Mouse (Mus musculus) intestine, postnatal 0 days (tissue): ENCODE data around the gene Iscu. TPM values are rescaled to one million over a fixed set of nuclear protein-coding genes. Genes with fewer than 3 reads are reported as not detected.
A peak's percentile ranks its signal among the peaks of the same experiment; 100 is the strongest.
"Not testable (repeated sequence)": the region's sequence is repeated elsewhere in the genome, so short reads cannot be mapped to it uniquely, and the experiment has no call there.

Experiments
- ATAC-seq: fragments of 200-750 bp; cut with Nextera tagmentation; 2 replicates; pipeline ENCODE4 v1.8.0; 2017; ENCODE audit warnings: mild to moderate bottlenecking, moderate TSS enrichment, moderate library complexity
- H3K27ac ChIP-seq: fragments of 300-500 bp; sonication (generic); 2 replicates; pipeline ENCODE4 v1.5.1; 2014; ENCODE audit warnings: mild to moderate bottlenecking, low read depth, low read length, moderate library complexity
- H3K27me3 ChIP-seq: fragments of 300-500 bp; sonication (generic); replicated peaks from 2 replicates; pipeline ENCODE4 v1.6.1; 2014; ENCODE audit warnings: low read length, mixed read lengths; ENCODE audit not compliant: control insufficient read depth, insufficient read depth
- H3K36me3 ChIP-seq: fragments of 300-500 bp; sonication (generic); 2 replicates; pipeline ENCODE4 v1.6.1; 2014; ENCODE audit warnings: mild to moderate bottlenecking, moderate library complexity; ENCODE audit not compliant: control insufficient read depth, insufficient read depth
- H3K4me1 ChIP-seq: fragments of 300-500 bp; sonication (generic); replicated peaks from 2 replicates; pipeline ENCODE4 v1.6.1; 2014; ENCODE audit warnings: antibody characterized with exemption, low read length, mixed read lengths; ENCODE audit not compliant: control insufficient read depth, insufficient read depth
- H3K4me2 ChIP-seq: fragments of 300-500 bp; sonication (generic); replicated peaks from 2 replicates; pipeline ENCODE4 v1.6.1; 2014; ENCODE audit warnings: low read depth, mild to moderate bottlenecking, moderate library complexity
- H3K4me3 ChIP-seq: fragments of 300-500 bp; sonication (generic); 2 replicates; pipeline ENCODE4 v1.5.1; 2014; ENCODE audit warnings: low read depth, low read length
- H3K9ac ChIP-seq: fragments of 300-500 bp; sonication (generic); 2 replicates; pipeline ENCODE4 v1.6.1; 2014; ENCODE audit warnings: mild to moderate bottlenecking, low read depth, low read length
- H3K9me3 ChIP-seq: fragments of 300-500 bp; sonication (generic); 2 replicates; pipeline ENCODE4 v1.6.1; 2016; ENCODE audit warnings: mixed run types; ENCODE audit not compliant: control insufficient read depth
- CTCF ChIP-seq: sonication (generic); IDR thresholded peaks from 2 replicates; pipeline ENCODE4 v1.5.1; 2016; ENCODE audit warnings: low read depth, mild to moderate bottlenecking, control low read depth, antibody characterized with exemption, moderate library complexity
- WGBS: fragments of 180-500 bp; shearing (Covaris S2); extraction: QIAGEN DNeasy Blood & Tissue Kit; methylation state at CpG from one replicate; pipeline ENCODE4 v1.1.7; 2014; 5-methylcytosine and 5-hydroxymethylcytosine counted together
- polyA plus RNA-seq: library from polyadenylated mRNA; unstranded; fragments of >200 nt; fragmentation: Nextera tagmentation; extraction: Ambion mirVana; gene quantifications from 2 replicates; pipeline ENCODE4 v1.2.1, GENCODE M21; 2015

Gene Iscu
- polyA plus RNA-seq, 1 experiment from 2014 or later, result 145 TPM

DNA sequence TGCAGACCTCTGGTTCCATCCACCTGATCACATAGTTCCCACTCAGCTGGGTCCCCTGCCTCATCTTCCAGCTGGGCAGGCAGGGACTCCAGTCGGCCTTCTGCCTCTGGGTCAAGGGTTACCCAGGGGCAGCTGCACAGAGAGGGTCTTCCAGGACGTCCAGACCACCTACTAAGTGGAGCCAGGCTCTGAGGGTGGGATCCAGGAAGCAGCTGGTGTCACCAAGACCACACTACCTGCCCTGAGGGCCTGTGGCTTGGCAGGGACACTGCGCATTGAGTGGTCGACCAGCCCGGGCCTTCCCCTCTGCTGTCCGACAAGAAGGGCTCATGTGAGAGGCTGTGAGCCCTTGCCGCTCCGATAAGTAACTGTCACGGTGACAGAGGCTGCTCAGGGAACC is 35.2 kb downstream of the Iscu start:
- ATAC-seq, result no peak
- Histone ChIP-seq H3K27ac (no peak overlapping the region), H3K4me2 (no peak overlapping the region), H3K4me1 (no peaks in the 10 kb centered on the region), H3K4me3 (no peak overlapping the region), H3K36me3 (no peaks in the 10 kb centered on the region), H3K9ac (no peak overlapping the region), H3K27me3 (no peaks in the 10 kb centered on the region), H3K9me3 (no peaks in the 10 kb centered on the region)
- 61% methylated on average over 9 of the region's 9 CpGs for WGBS
- TF ChIP-seq CTCF, result no peak

GRCm38 (mm10) chr5:113808177-113808576 is 35.6 kb downstream of the Iscu start:
- no peaks in the 10 kb centered on the region for H3K4me1 ChIP-seq
- ATAC-seq, result no peak
- TF ChIP-seq CTCF, result no peak
- H3K27me3 ChIP-seq, result no peaks in the 10 kb centered on the region
- no peak overlapping the region for H3K27ac ChIP-seq
- no peaks in the 10 kb centered on the region for H3K36me3 ChIP-seq
- H3K4me2 ChIP-seq, result no peak overlapping the region
- H3K4me3 ChIP-seq, result no peak overlapping the region
- WGBS, result 64% methylated on average over 2 of the region's 2 CpGs
- H3K9ac ChIP-seq, result no peak overlapping the region
- no peaks in the 10 kb centered on the region for H3K9me3 ChIP-seq

DNA sequence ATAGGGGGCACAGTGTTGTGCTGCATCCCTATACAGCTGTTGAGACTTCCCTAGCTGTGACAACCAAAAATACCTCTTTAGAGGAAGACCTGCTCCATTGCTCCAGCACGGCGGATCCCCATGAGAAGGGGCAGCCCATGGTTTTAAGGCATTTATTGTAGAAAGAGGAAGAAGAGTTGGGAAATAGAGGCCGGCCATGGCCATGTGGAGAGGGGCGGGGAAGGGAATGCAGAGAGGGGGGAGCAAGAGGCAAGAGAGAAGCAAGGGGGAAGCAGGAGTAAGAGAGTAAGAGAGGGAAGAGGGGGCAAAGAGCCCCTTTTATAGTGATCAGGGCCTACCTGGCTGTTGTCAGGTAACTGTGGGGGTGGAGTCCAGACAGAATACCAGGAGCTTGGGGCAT is 37.6 kb downstream of the Iscu start:
- H3K4me2 ChIP-seq, result no peak overlapping the region
- H3K4me3 ChIP-seq, result no peak overlapping the region
- H3K36me3 ChIP-seq, result no peaks in the 10 kb centered on the region
- ATAC-seq, result no peak
- no peak for TF ChIP-seq CTCF
- no peaks in the 10 kb centered on the region for H3K4me1 ChIP-seq
- H3K9me3 ChIP-seq, result no peaks in the 10 kb centered on the region
- H3K27ac ChIP-seq, result no peak overlapping the region
- WGBS, result 85% methylated on average over 4 of the region's 4 CpGs
- H3K27me3 ChIP-seq, result no peaks in the 10 kb centered on the region
- no peak overlapping the region for H3K9ac ChIP-seq

- not testable (repeated sequence) for H3K27ac ChIP-seq, H3K4me2 ChIP-seq, H3K4me1 ChIP-seq, H3K4me3 ChIP-seq, H3K27me3 ChIP-seq, ATAC-seq, H3K9ac ChIP-seq, H3K9me3 ChIP-seq, H3K36me3 ChIP-seq
- 18% methylated on average over 11 of the region's 12 CpGs for WGBS
- TF ChIP-seq CTCF, result peak; percentile 62
Measured at GRCm38 (mm10) chr5:113811824-113812420, 39.4 kb downstream of the Iscu start.

DNA sequence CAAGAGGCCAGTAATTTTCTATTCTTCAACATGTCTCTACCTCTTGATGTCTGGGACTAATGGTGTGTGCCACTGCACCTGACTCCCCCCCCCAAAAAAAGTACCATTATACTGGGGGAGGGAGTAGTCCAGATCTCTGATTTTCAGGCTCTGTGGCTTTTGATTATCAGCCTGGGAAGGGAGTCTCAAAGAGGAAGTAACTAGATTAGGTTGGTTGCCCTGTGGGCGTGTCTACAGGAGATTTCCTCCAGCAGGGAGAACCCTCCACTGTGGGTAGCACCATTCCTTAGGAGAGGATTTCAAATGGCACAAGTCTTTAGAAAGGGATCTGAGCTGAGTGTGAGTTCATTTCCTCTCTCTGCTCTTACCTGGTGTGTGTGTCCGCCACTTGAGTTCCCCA is 40.1 kb downstream of the Iscu start:
- Histone ChIP-seq H3K9ac (no peak overlapping the region), H3K27ac (no peak overlapping the region), H3K9me3 (no peaks in the 10 kb centered on the region), H3K4me2 (no peak overlapping the region), H3K4me1 (no peaks in the 10 kb centered on the region; the same call in 1 of the 2 replicates), H3K4me3 (no peak overlapping the region), H3K36me3 (no peaks in the 10 kb centered on the region), H3K27me3 (no peaks in the 10 kb centered on the region)
- no peak for ATAC-seq
- WGBS, result 85% methylated on average over 2 of the region's 2 CpGs
- TF ChIP-seq CTCF, result no peak

- TF ChIP-seq CTCF, result peak; percentile 54
- H3K4me2 ChIP-seq, result no peak overlapping the region
- no peak for ATAC-seq
- no peaks in the 10 kb centered on the region for H3K9me3 ChIP-seq
- H3K36me3 ChIP-seq, result no peaks in the 10 kb centered on the region
- no peak overlapping the region for H3K4me3 ChIP-seq
- 0 out of 2 replicates have a peak overlapping the region, but pooled peaks have one; percentile 17 for H3K9ac ChIP-seq
- no peaks in the 10 kb centered on the region for H3K27me3 ChIP-seq
- no peaks in the 10 kb centered on the region; the same call in 1 of the 2 replicates for H3K4me1 ChIP-seq
- no peak overlapping the region for H3K27ac ChIP-seq
- 20% methylated on average over 9 of the region's 9 CpGs for whole genome bisulfite sequencing
Measured at GRCm38 (mm10) chr5:113813608-113814007, 41.1 kb downstream of the Iscu start.
